Mouse (Mus musculus) midbrain, embryonic 11.5 days (tissue): ENCODE measurements around the gene Gab2. TPM values are rescaled to one million over a fixed set of nuclear protein-coding genes. Genes with fewer than 3 reads are reported as not detected.

Experiments
- ATAC-seq: fragments of 200-750 bp; cut with Nextera tagmentation; 2 replicates; pipeline ENCODE4 v1.8.0; 2017; ENCODE audit warnings: moderate TSS enrichment, moderate library complexity; ENCODE audit not compliant: low FRiP score
- DNase-seq: peaks from one replicate; pipeline ENCODE4 v3.0.0; 2015; ENCODE audit warnings: low spot score; ENCODE audit errors: missing footprints
- H3K27ac ChIP-seq: fragments of 300-500 bp; sonication (generic); 2 replicates; pipeline ENCODE4 v1.5.1; 2014; ENCODE audit warnings: low read depth, low read length
- H3K27me3 ChIP-seq: fragments of 300-500 bp; sonication (generic); 2 replicates; pipeline ENCODE4 v1.6.1; 2014; ENCODE audit warnings: mild to moderate bottlenecking, low read length, moderate library complexity, mixed read lengths; ENCODE audit not compliant: control insufficient read depth, insufficient read depth
- H3K36me3 ChIP-seq: fragments of 300-500 bp; sonication (generic); 2 replicates; pipeline ENCODE4 v1.6.1; 2014; ENCODE audit warnings: mild to moderate bottlenecking, low read length, moderate library complexity, mixed read lengths; ENCODE audit not compliant: control insufficient read depth, insufficient read depth
- H3K4me1 ChIP-seq: fragments of 300-500 bp; sonication (generic); 2 replicates; pipeline ENCODE4 v1.6.1; 2014; ENCODE audit warnings: low read length; ENCODE audit not compliant: control insufficient read depth, insufficient read depth
- H3K4me2 ChIP-seq: fragments of 300-500 bp; sonication (generic); 2 replicates; pipeline ENCODE4 v1.6.1; 2014; ENCODE audit warnings: mild to moderate bottlenecking, moderate library complexity
- H3K4me3 ChIP-seq: fragments of 300-500 bp; sonication (generic); 2 replicates; pipeline ENCODE4 v1.5.1; 2014; ENCODE audit warnings: low read depth, low read length
- H3K9ac ChIP-seq: fragments of 300-500 bp; sonication (generic); 2 replicates; pipeline ENCODE4 v1.6.1; 2014; ENCODE audit warnings: low read length
- H3K9me3 ChIP-seq: fragments of 300-500 bp; sonication (generic); 2 replicates; pipeline ENCODE4 v1.6.1; 2016; ENCODE audit warnings: low read length; ENCODE audit not compliant: control insufficient read depth
- WGBS: fragments of 180-500 bp; shearing (Covaris S2); extraction: QIAGEN DNeasy Blood & Tissue Kit; methylation state at CpG from one replicate; pipeline ENCODE4 v1.1.7; 2014; 5-methylcytosine and 5-hydroxymethylcytosine counted together
- polyA plus RNA-seq: library from polyadenylated mRNA; unstranded; fragments of >200 nt; fragmentation: Nextera tagmentation; extraction: Ambion mirVana; gene quantifications from 2 replicates; pipeline ENCODE4 v1.2.1, GENCODE M21; 2014

The Gab2 gene
- polyA plus RNA-seq, 1 experiment from 2014 or later, result 9.4 TPM

- ATAC-seq (no peak), DNase-seq (no peak)
- Histone ChIP-seq H3K27ac (no peak overlapping the region), H3K9ac (no peak overlapping the region), H3K9me3 (no peaks in the 10 kb centered on the region), H3K4me1 (peaks cover 3% of the 10 kb centered on the region), H3K36me3 (no peaks in the 10 kb centered on the region), H3K4me2 (no peak overlapping the region), H3K27me3 (no peaks in the 10 kb centered on the region), H3K4me3 (no peak overlapping the region)
- 17% methylated on average over 4 of the region's 4 CpGs for WGBS
These were observed 3.9 kb downstream of the Gab2 start for GRCm38 (mm10) chr7:97085291-97085690.

DNA sequence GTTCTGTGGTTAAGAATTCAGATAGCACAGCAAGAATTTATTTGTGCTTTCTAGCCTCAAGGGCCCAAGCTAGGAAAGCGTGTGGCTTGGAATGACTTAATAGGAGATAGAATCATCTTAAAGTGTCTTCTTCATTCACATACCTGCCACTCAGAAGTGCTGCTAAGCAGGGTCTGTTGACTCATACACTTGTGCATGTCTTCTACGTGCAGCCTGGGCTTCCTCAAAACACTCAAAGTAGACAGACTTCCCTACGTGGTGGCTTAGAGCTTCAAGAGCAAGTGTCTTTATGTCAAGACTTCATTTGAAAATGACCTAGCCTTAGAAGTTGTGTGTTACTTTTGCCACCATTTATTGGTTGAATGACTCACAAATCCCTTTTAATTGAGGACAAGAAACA, 12.9 kb downstream of the Gab2 start:
- H3K9me3 ChIP-seq, result no peaks in the 10 kb centered on the region
- H3K27me3 ChIP-seq, result no peaks in the 10 kb centered on the region
- ATAC-seq (no peak), DNase-seq (no peak)
- WGBS, result 90% methylated on average over 3 of the region's 3 CpGs
- no peaks in the 10 kb centered on the region for H3K4me1 ChIP-seq
- no peak overlapping the region for H3K27ac ChIP-seq
- no peak overlapping the region for H3K4me3 ChIP-seq
- no peaks in the 10 kb centered on the region for H3K36me3 ChIP-seq
- no peak overlapping the region for H3K4me2 ChIP-seq
- H3K9ac ChIP-seq, result no peak overlapping the region

GRCm38 (mm10) chr7:97108119-97108518, 26.7 kb downstream of the Gab2 start:
- DNase-seq (no peak), ATAC-seq (no peak)
- Histone ChIP-seq H3K9ac (no peak overlapping the region), H3K4me2 (no peak overlapping the region), H3K9me3 (no peaks in the 10 kb centered on the region), H3K4me1 (no peaks in the 10 kb centered on the region), H3K36me3 (no peaks in the 10 kb centered on the region), H3K27me3 (no peaks in the 10 kb centered on the region), H3K4me3 (no peak overlapping the region), H3K27ac (no peak overlapping the region)
- WGBS, result 94% methylated on average over 3 of the region's 3 CpGs

DNA sequence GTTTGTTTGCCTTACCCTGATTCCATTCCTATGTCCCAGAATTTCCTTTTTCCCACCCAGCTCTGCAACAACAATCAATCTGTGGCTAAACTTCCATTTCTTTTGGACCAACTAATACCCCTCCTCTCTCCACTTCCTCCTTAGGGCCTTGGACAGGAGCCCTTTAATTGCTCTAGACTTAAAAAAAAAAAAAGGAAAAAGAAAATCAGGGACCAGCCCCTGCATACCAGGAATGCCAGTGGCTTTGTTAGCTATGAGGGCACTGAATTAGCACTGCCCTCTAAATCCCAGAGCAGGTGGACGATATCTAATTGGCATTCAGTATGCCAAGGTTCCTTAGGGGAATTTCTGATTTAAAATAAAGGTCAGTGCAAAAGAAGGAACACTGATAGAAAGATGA, 47.6 kb downstream of the Gab2 start:
- DNase-seq (no peak), ATAC-seq (no peak)
- WGBS, result 32% methylated on average over 1 of the region's 1 CpGs
- no peaks in the 10 kb centered on the region for H3K36me3 ChIP-seq
- no peak overlapping the region for H3K4me2 ChIP-seq
- no peaks in the 10 kb centered on the region for H3K4me1 ChIP-seq
- H3K9me3 ChIP-seq, result no peaks in the 10 kb centered on the region
- no peak overlapping the region for H3K9ac ChIP-seq
- no peak overlapping the region for H3K4me3 ChIP-seq
- no peaks in the 10 kb centered on the region for H3K27me3 ChIP-seq
- H3K27ac ChIP-seq, result no peak overlapping the region

- no peaks in the 10 kb centered on the region for H3K36me3 ChIP-seq
- H3K4me1 ChIP-seq, result no peaks in the 10 kb centered on the region
- WGBS, result 80% methylated on average over 3 of the region's 3 CpGs
These were observed 55.1 kb downstream of the Gab2 start for GRCm38 (mm10) chr7:97136453-97136852.

GRCm38 (mm10) chr7:97151082-97151813, 69.9 kb downstream of the Gab2 start:
- peak; percentile 31 for DNase-seq
- Histone ChIP-seq H3K9ac (no peak overlapping the region), H3K4me3 (no peak overlapping the region), H3K4me1 (no peaks in the 10 kb centered on the region), H3K27me3 (no peaks in the 10 kb centered on the region), H3K4me2 (no peak overlapping the region), H3K36me3 (no peaks in the 10 kb centered on the region), H3K27ac (no peak overlapping the region), H3K9me3 (no peaks in the 10 kb centered on the region)
- ATAC-seq, result no peak
- WGBS, result 85% methylated on average over 2 of the region's 2 CpGs

More at GRCm38 (mm10) chr7:97136453-97136852, 55.1 kb downstream of the Gab2 start:
- Histone ChIP-seq H3K9me3 (no peaks in the 10 kb centered on the region; the same call in 1 of the 2 replicates), H3K4me2 (no peak overlapping the region), H3K4me3 (no peak overlapping the region), H3K9ac (no peak overlapping the region), H3K27me3 (no peaks in the 10 kb centered on the region), H3K27ac (no peak overlapping the region)
- ATAC-seq (no peak), DNase-seq (no peak)

DNA sequence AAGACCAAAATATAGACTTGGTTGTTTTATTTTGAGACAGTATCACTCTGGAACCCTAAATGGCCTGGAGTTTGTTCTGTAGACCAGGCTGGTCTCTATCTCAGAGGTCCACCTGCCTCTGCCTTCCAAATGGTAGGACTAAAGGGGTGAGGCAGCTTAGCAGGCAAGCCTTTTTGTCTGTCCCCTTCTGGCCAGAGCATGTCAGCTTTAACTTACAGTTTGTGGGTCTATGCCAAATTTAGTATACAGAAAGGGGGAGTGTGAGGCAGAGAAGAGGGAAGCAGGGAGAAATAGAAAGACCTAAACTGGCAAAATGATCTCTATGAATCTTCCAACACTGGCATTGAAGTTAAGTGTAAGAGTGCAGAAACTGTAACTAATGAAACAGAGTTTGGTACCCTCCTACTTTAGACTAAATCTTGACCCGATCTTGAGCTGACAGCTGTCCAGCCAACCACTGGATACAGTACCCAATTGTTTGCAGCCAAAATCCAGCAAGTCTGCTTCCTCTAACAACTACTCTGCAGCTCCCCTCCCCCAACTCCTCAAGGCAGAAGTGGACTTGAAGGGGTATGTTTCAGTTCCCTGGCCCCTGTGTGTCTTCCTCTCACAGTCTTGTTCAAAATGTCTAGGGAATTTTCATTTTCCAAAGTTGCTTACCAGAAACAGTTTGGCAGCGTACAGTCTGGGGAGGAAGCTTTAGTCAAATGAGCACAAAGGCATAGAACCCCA, 73.5 kb downstream of the Gab2 start:
- Histone ChIP-seq H3K9ac (no peak overlapping the region), H3K27me3 (no peaks in the 10 kb centered on the region), H3K4me2 (no peak overlapping the region), H3K4me1 (no peaks in the 10 kb centered on the region), H3K4me3 (no peak overlapping the region), H3K36me3 (no peaks in the 10 kb centered on the region), H3K27ac (no peak overlapping the region), H3K9me3 (no peaks in the 10 kb centered on the region)
- 82% methylated on average over 2 of the region's 2 CpGs for WGBS
- peak; percentile 81 for DNase-seq
- no peak for ATAC-seq

DNA sequence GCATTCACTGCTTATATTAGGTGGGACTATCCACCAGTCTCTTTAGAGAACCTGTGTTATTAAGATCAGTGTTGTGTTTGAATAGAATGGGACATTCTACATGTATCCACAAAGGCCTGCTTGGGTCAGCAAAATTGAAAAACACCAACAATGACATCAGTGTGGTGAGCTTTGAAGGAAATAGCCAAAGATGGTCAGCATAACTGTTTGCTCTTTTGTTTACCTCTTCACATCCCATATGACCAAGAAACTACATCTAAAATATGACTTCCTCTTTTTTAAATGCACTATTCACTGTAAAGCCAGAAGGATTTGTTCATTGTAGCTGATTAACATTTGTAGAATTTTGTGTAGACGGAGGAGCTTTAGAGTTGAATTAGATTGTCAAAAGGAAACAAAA, 82.9 kb downstream of the Gab2 start:
- Histone ChIP-seq H3K4me1 (no peaks in the 10 kb centered on the region), H3K27me3 (no peaks in the 10 kb centered on the region), H3K9me3 (no peaks in the 10 kb centered on the region), H3K36me3 (no peaks in the 10 kb centered on the region), H3K27ac (no peak overlapping the region), H3K9ac (no peak overlapping the region), H3K4me2 (no peak overlapping the region), H3K4me3 (no peak overlapping the region)
- WGBS, result 80% methylated on average over 1 of the region's 1 CpGs
- DNase-seq, result no peak
- ATAC-seq, result no peak

DNA sequence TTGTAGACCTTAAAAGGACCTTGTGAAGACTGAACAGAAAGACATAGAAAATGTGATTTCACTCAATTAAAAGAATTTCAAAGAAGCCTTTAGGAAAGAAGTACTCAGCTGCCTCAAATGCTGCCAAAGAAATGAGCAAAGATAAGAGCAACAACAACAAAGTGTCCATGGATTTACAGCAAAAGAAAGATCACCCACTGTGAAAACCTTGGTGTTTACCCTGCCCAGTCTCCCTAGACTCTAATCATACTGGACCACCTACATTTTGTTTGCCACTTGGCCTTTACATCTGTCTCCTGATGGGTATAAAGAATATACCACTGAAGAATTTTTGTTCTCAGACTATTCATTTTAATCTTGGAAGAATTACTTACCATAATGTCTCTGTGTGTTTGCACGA, 89.7 kb downstream of the Gab2 start:
- ATAC-seq (no peak), DNase-seq (no peak)
- Histone ChIP-seq H3K27ac (no peak overlapping the region), H3K36me3 (no peaks in the 10 kb centered on the region), H3K4me3 (no peak overlapping the region), H3K9me3 (no peaks in the 10 kb centered on the region), H3K9ac (no peak overlapping the region), H3K27me3 (no peaks in the 10 kb centered on the region), H3K4me2 (no peak overlapping the region), H3K4me1 (no peaks in the 10 kb centered on the region)
- WGBS, result 83% methylated on average over 1 of the region's 1 CpGs
